Mouse (Mus musculus) frontal cortex, postnatal 10 days (tissue): ENCODE data around the gene Gna11.

Source experiments
- DNase-seq, 2 experiments: peaks; one replicate each; pipeline ENCODE4 v3.0.0; 2022; ENCODE audit warnings: low spot score in 2 of 2, mixed read lengths in 1 of 2

Gna11 gene

GRCm38 (mm10) chr10:81485479-81486018 lies 59.4 kb downstream of the Gna11 start:
- DNase-seq, result no peak

- DNase-seq, result no peak
Observed at GRCm38 (mm10) chr10:81485060-81485449, 59.9 kb downstream of the Gna11 start.

GRCm38 (mm10) chr10:81484441-81485059 lies 60.4 kb downstream of the Gna11 start:
- DNase-seq, result no peak

- no peak for DNase-seq
Observed at GRCm38 (mm10) chr10:81483983-81484382, 61.0 kb downstream of the Gna11 start.

- DNase-seq, result peak in 1 of 2 experiments; percentile 72
Observed at GRCm38 (mm10) chr10:81482533-81482889, 62.5 kb downstream of the Gna11 start, which contains the start of gene Celf5. Celf5 (minus strand) TSS chr10:81482709.

GRCm38 (mm10) chr10:81481605-81482532 lies 63.1 kb downstream of the Gna11 start:
- DNase-seq, result no peak
